Mouse (Mus musculus) liver, embryonic 14.5 days (tissue): ENCODE measurements around the gene A730049H05Rik. TPM values are rescaled to one million over a fixed set of nuclear protein-coding genes. Genes with fewer than 3 reads are reported as not detected.

Experiments
- ATAC-seq: fragments of 200-750 bp; cut with Nextera tagmentation; 2 replicates; pipeline ENCODE4 v1.8.0; 2017; ENCODE audit warnings: moderate number of reproducible peaks, mild to moderate bottlenecking, moderate library complexity; ENCODE audit not compliant: insufficient read depth
- DNase-seq, 3 experiments: peaks; one replicate each; pipeline ENCODE4 v3.0.0-alpha.2; 2012 to 2013; ENCODE audit warnings: low read depth in 3 of 3, low spot score in 3 of 3
- H3K27ac ChIP-seq: fragments of 300-500 bp; sonication (generic); 2 replicates; pipeline ENCODE4 v1.5.1; 2014; ENCODE audit warnings: moderate library complexity, mild to moderate bottlenecking, control low read depth, inconsistent platforms
- H3K27me3 ChIP-seq: fragments of 300-500 bp; sonication (generic); 2 replicates; pipeline ENCODE4 v1.6.1; 2014; ENCODE audit warnings: mild to moderate bottlenecking, low read length, moderate library complexity; ENCODE audit not compliant: control insufficient read depth, insufficient read depth
- H3K36me3 ChIP-seq: fragments of 300-500 bp; sonication (generic); replicated peaks from 2 replicates; pipeline ENCODE4 v1.6.1; 2014; ENCODE audit warnings: low read depth; ENCODE audit not compliant: control insufficient read depth, insufficient read depth
- H3K4me1 ChIP-seq, 2 experiments: fragments of 200-500 bp in 1 of 2; fragments of 300-500 bp in 1 of 2; sonication (generic) in 1 of 2; replicated peaks; 2 replicates each; pipeline ENCODE4 v1.6.1; 2012 to 2014; ENCODE audit warnings: antibody characterized with exemption in 1 of 2, inconsistent platforms in 1 of 2, low read length in 1 of 2; ENCODE audit not compliant: control insufficient read depth in 2 of 2, insufficient read depth in 2 of 2
- H3K4me2 ChIP-seq: fragments of 300-500 bp; sonication (generic); 2 replicates; pipeline ENCODE4 v1.6.1; 2014; ENCODE audit warnings: low read depth, mild to moderate bottlenecking, control low read depth, moderate library complexity
- H3K4me3 ChIP-seq, 2 experiments: fragments of 200-500 bp in 1 of 2; fragments of 300-500 bp in 1 of 2; sonication (generic) in 1 of 2; 2 replicates each; pipeline ENCODE4 v1.5.1; 2012 to 2014; ENCODE audit warnings: low read depth in 2 of 2, low read length in 2 of 2, mild to moderate bottlenecking in 2 of 2, control low read depth in 1 of 2, inconsistent platforms in 1 of 2, moderate library complexity in 1 of 2; ENCODE audit not compliant: insufficient read depth in 1 of 2
- H3K9ac ChIP-seq: fragments of 300-500 bp; sonication (generic); replicated peaks from 2 replicates; pipeline ENCODE4 v1.6.1; 2014; ENCODE audit warnings: mild to moderate bottlenecking, control low read depth, moderate library complexity
- H3K9me3 ChIP-seq: fragments of 300-500 bp; sonication (generic); 2 replicates; pipeline ENCODE4 v1.6.1; 2016; ENCODE audit warnings: low read length, mixed read lengths; ENCODE audit not compliant: control insufficient read depth
- CTCF ChIP-seq: IDR thresholded peaks from 2 replicates; pipeline ENCODE4 v1.5.1; 2016; ENCODE audit warnings: antibody characterized with exemption, low read depth, control low read depth
- EP300 ChIP-seq: IDR thresholded peaks from 2 replicates; pipeline ENCODE4 v1.6.1; 2016; ENCODE audit warnings: antibody characterized with exemption, low read depth
- WGBS: fragments of 180-500 bp; shearing (Covaris S2); extraction: QIAGEN DNeasy Blood & Tissue Kit; methylation state at CpG from one replicate; pipeline ENCODE4 v1.1.7; 2014; ENCODE audit not compliant: insufficient replicate concordance; 5-methylcytosine and 5-hydroxymethylcytosine counted together
- polyA plus RNA-seq, 2 experiments: library from polyadenylated mRNA; depleted of rRNA in 1 of 2; stranded (reverse) in 1 of 2; unstranded in 1 of 2; fragments of >200 nt; fragmentation: Nextera tagmentation in 1 of 2; extraction: Ambion mirVana in 1 of 2; gene quantifications; 2 replicates each; pipeline versions ENCODE4 v1.2.1 to v1.2.3; 2012 to 2014

A730049H05Rik gene
- polyA plus RNA-seq, 2 experiments: 0.02 to 0.22 TPM

DNA sequence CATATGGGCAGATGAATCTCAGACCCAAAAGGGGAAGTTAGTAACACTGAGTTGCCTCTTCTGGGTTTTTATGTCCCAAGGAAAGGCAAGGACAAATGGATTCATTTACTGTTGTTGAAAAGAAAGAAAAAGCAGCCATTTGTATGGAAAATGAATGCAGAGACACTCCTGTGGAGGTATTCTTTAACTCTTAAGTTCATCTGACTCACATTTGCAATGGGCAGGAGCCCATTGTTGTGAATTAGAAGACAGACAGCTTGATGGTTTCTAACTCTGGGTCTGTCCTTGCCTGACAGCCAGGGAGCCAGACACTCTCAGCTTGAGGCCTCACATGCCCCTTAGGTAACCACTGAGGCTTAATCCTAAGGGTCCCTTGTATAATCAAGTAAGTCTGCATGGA lies 4.7 kb upstream of the A730049H05Rik start:
- Histone ChIP-seq H3K4me2 (no peak overlapping the region), H3K9me3 (no peaks in the 10 kb centered on the region), H3K4me1 (no peaks in the 10 kb centered on the region), H3K27me3 (no peaks in the 10 kb centered on the region), H3K4me3 (no peak overlapping the region), H3K9ac (no peak overlapping the region), H3K27ac (no peak overlapping the region), H3K36me3 (no peaks in the 10 kb centered on the region)
- DNase-seq (no peak), ATAC-seq (no peak)
- TF ChIP-seq CTCF (no peak), EP300 (no peak)

DNA sequence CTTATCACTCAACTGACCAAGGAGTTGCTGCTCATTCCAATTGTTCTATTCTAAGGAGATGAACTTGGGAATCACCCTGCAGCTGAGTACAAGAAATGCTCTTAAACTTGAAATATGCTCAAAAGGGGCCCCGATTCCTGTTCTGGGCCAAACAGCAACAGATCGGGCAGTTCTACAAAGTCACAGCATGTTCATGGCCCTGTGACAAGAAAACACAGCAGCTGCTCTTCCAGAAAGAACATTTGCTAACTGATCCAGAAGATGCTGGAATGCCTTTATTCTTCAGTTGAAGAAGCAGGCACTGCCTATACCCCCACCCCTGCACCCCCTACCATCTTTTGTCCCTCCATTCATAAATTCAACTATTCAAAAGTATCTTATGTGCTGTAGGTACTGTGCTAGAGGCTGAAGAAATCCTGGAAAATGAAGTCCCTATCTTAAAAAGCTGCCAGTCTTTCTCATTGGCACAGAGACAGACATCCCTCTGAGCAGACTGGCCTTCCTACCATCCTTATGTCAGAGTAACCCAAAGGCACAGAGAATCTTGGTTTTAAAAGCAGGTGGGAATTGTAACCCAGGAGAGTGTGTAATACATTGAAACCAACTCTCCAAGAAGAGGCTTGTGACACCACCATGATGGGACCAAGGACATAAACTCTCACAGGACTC lies 3.4 kb upstream of the A730049H05Rik start:
- no peak overlapping the region for H3K9ac ChIP-seq
- no peaks in the 10 kb centered on the region for H3K27me3 ChIP-seq
- no peaks in the 10 kb centered on the region for H3K36me3 ChIP-seq
- H3K4me1 ChIP-seq: no peaks in the 10 kb centered on the region
- no peak for ATAC-seq
- 61% methylated on average over 2 of the region's 2 CpGs for WGBS
- TF ChIP-seq EP300: no peak
- H3K4me3 ChIP-seq: no peak overlapping the region
- H3K4me2 ChIP-seq: no peak overlapping the region
- H3K27ac ChIP-seq: no peak overlapping the region
- H3K9me3 ChIP-seq: no peaks in the 10 kb centered on the region
- no peak for DNase-seq

DNA sequence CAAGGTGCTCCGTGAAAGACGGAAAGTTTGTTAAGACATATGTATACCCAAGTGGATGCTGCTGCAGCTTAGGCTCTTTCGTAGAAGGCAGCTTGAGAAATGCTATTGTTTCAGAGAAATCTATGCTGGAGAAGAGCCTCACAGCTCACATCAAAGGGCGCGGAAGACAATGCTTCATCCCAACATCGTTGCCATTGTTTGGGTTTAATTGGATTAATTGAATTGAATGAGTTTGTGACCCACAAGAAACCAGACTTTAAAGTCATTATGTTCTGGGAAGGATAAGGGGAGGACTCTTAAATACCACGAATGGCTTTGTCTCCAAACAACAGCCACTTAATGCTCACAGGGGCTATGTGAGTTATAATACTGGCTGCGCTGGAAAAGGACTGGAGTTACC lies 1.4 kb downstream of the A730049H05Rik start:
- DNase-seq: no peak
- TF ChIP-seq EP300: no peak
- TF ChIP-seq CTCF: no peak

DNA sequence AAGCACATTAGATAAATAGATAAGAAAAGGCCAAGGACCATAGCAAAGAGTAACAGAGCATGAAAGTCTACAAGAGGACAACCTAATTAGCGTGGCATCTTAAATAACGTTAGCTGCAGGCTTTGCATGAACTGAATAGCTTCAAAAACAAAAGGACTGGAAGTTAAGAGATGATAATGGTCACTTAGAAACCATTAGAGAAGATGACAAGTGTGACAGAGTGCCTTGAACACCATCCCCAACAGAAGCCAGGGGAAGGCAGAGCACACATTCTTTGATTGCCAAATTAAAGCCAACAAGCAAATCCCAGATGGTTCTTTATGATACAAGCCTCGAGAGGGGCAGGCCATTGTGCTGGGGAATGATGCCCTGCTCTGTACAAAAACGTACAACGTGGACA lies 5.3 kb downstream of the A730049H05Rik start:
- no peak overlapping the region for H3K4me3 ChIP-seq
- H3K27me3 ChIP-seq: no peaks in the 10 kb centered on the region
- no peaks in the 10 kb centered on the region for H3K36me3 ChIP-seq
- no peak for TF ChIP-seq EP300
- no peak for TF ChIP-seq CTCF
- WGBS: 51% methylated on average over 5 of the region's 5 CpGs
- ATAC-seq (no peak), DNase-seq (no peak)
- H3K27ac ChIP-seq: no peak overlapping the region
- no peaks in the 10 kb centered on the region for H3K4me1 ChIP-seq
- H3K9ac ChIP-seq: no peak overlapping the region
- no peaks in the 10 kb centered on the region for H3K9me3 ChIP-seq
- no peak overlapping the region for H3K4me2 ChIP-seq

More for the DNA sequence above, 1.4 kb downstream of the A730049H05Rik start:
- Histone ChIP-seq H3K4me1 (no peaks in the 10 kb centered on the region), H3K36me3 (no peaks in the 10 kb centered on the region), H3K9ac (no peak overlapping the region), H3K27ac (no peak overlapping the region), H3K27me3 (no peaks in the 10 kb centered on the region), H3K9me3 (no peaks in the 10 kb centered on the region), H3K4me2 (no peak overlapping the region), H3K4me3 (no peak overlapping the region)
- no peak for ATAC-seq
- WGBS: 60% methylated on average over 8 of the region's 8 CpGs

DNA sequence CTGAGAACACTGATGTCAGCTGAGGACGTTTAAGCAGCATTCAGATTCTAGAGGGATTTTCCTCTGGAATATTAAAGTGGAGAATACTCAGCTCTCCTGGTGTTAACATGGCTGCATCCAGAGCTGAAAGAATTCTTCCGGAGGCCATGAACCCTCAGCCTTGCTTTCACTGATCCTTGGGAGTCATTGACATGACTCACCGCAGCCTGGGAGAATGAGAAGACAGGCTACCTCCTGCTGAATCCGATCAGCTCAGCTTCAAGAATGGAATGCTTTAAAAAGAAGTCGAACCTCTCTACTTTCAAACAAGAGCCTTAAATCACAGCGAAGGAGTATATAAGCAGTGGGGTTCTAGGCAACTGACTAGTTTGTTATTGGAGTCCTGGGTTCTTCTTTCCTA lies 5.7 kb downstream of the A730049H05Rik start:
- WGBS: 57% methylated on average over 6 of the region's 6 CpGs
- no peak for DNase-seq

More for the DNA sequence above, 5.7 kb downstream of the A730049H05Rik start:
- H3K4me3 ChIP-seq: no peak overlapping the region
- TF ChIP-seq EP300: no peak
- no peak for TF ChIP-seq CTCF
- H3K9me3 ChIP-seq: no peaks in the 10 kb centered on the region
- ATAC-seq: no peak
- H3K36me3 ChIP-seq: no peaks in the 10 kb centered on the region
- H3K4me1 ChIP-seq: no peaks in the 10 kb centered on the region
- H3K27ac ChIP-seq: no peak overlapping the region
- H3K4me2 ChIP-seq: no peak overlapping the region
- H3K9ac ChIP-seq: no peak overlapping the region
- H3K27me3 ChIP-seq: no peaks in the 10 kb centered on the region
